Mouse (Mus musculus) MEL (cell line): ENCODE measurements around the gene Iglon5.

Experiments
- CTCF ChIP-seq, 3 experiments: IDR thresholded peaks in 2 of 3; conservative IDR thresholded peaks in 1 of 3; 2 replicates each; pipeline ENCODE4 v1.5.1; 2011 to 2012; ENCODE audit warnings: low read length in 3 of 3, low read depth in 2 of 3, mild to moderate bottlenecking in 2 of 3, improper control_type of control experiment in 1 of 3, inconsistent platforms in 1 of 3, mixed read lengths in 1 of 3, moderate library complexity in 1 of 3; ENCODE audit not compliant: control insufficient read depth in 1 of 3, insufficient read depth in 1 of 3, poor library complexity in 1 of 3, severe bottlenecking in 1 of 3
- EP300 ChIP-seq, 2 experiments: IDR thresholded peaks; 2 replicates each; pipeline ENCODE4 v1.6.1; 2011; ENCODE audit warnings: improper control_type of control experiment in 2 of 2, low read length in 2 of 2, low read depth in 1 of 2, mild to moderate bottlenecking in 1 of 2
- HCFC1 ChIP-seq: IDR thresholded peaks from 2 replicates; pipeline ENCODE4 v1.6.1; 2012; ENCODE audit warnings: low read depth, mild to moderate bottlenecking, inconsistent platforms, low read length, improper control_type of control experiment, moderate library complexity
- MAX ChIP-seq: IDR thresholded peaks from 2 replicates; pipeline ENCODE4 v1.6.1; 2011; ENCODE audit warnings: low read length, improper control_type of control experiment
- MYC ChIP-seq: IDR thresholded peaks from 2 replicates; pipeline ENCODE4 v1.6.1; 2011; ENCODE audit warnings: low read depth, mild to moderate bottlenecking, low read length, improper control_type of control experiment, moderate library complexity
- NRF1 ChIP-seq: IDR thresholded peaks from 2 replicates; pipeline ENCODE4 v1.6.1; 2014; ENCODE audit warnings: low read depth, mild to moderate bottlenecking, inconsistent platforms, low read length, improper control_type of control experiment, moderate library complexity; ENCODE audit not compliant: poor library complexity, insufficient read depth, severe bottlenecking
- POLR2A ChIP-seq, 2 experiments: IDR thresholded peaks; 2 replicates each; pipeline ENCODE4 v1.6.1; 2011 to 2012; ENCODE audit warnings: low read length in 2 of 2, mild to moderate bottlenecking in 2 of 2, control low read depth in 1 of 2, improper control_type of control experiment in 1 of 2, low read depth in 1 of 2, moderate library complexity in 1 of 2; ENCODE audit not compliant: control insufficient read depth in 1 of 2, insufficient read depth in 1 of 2, poor library complexity in 1 of 2
- POLR2AphosphoS2 ChIP-seq: IDR thresholded peaks from 2 replicates; pipeline ENCODE4 v1.6.1; 2011; ENCODE audit warnings: low read length, improper control_type of control experiment
- TAL1 ChIP-seq: IDR thresholded peaks from 2 replicates; pipeline ENCODE4 v1.6.1; 2012; ENCODE audit warnings: mild to moderate bottlenecking, inconsistent platforms, low read length, moderate library complexity, mixed read lengths
- TCF12 ChIP-seq: IDR thresholded peaks from 2 replicates; pipeline ENCODE4 v1.6.1; 2014; ENCODE audit warnings: low read depth, mild to moderate bottlenecking, inconsistent platforms, low read length, improper control_type of control experiment, moderate library complexity
- UBTF ChIP-seq: IDR thresholded peaks from 2 replicates; pipeline ENCODE4 v1.6.1; 2012; ENCODE audit warnings: low read depth, mild to moderate bottlenecking, inconsistent platforms, low read length, improper control_type of control experiment, moderate library complexity, borderline replicate concordance; ENCODE audit not compliant: insufficient read depth
- ZC3H11A ChIP-seq: IDR thresholded peaks from 2 replicates; pipeline ENCODE4 v1.6.1; 2012; ENCODE audit warnings: low read depth, mild to moderate bottlenecking, inconsistent platforms, low read length, improper control_type of control experiment
- ZKSCAN1 ChIP-seq: IDR thresholded peaks from 2 replicates; pipeline ENCODE4 v1.6.1; 2012; ENCODE audit warnings: low read depth, mild to moderate bottlenecking, inconsistent platforms, low read length, improper control_type of control experiment, moderate library complexity
- ZNF384 ChIP-seq: IDR thresholded peaks from 2 replicates; pipeline ENCODE4 v1.6.1; 2012; ENCODE audit warnings: low read depth, mild to moderate bottlenecking, inconsistent platforms, low read length, improper control_type of control experiment

GRCm38 (mm10) chr7:43422995-43423617, 66.8 kb downstream of the Iglon5 start:
- TF ChIP-seq CTCF (IDR thresholded peaks at IDR 0.05 in 2 of 3, conservative IDR thresholded peaks at IDR 0.05 in 1 of 3; ENCODE audit: control insufficient read depth in 1 of 3, insufficient read depth in 1 of 3, low read depth in 2 of 3, low read length in 3 of 3, poor library complexity in 1 of 3, severe bottlenecking in 1 of 3): peak; percentile 78 to 88 (median 83)
- no peak for TF ChIP-seq EP300 (IDR thresholded peaks at IDR 0.05; ENCODE audit: low read depth in 1 of 2, low read length in 2 of 2)
- TF ChIP-seq POLR2A (IDR thresholded peaks at IDR 0.05; ENCODE audit: control insufficient read depth in 1 of 2, insufficient read depth in 1 of 2, low read depth in 1 of 2, low read length in 2 of 2, poor library complexity in 1 of 2): no peak
- TF ChIP-seq ZC3H11A: no peak
- no peak for TF ChIP-seq UBTF
- no peak for TF ChIP-seq ZKSCAN1
- no peak for TF ChIP-seq TAL1
- TF ChIP-seq TCF12: no peak
- TF ChIP-seq MYC: no peak
- no peak for TF ChIP-seq ZNF384
- no peak for TF ChIP-seq POLR2AphosphoS2
- no peak for TF ChIP-seq HCFC1
- no peak for TF ChIP-seq NRF1
- no peak for TF ChIP-seq MAX
